Mouse (Mus musculus): Measurements from ENCODE around the gene Cryl1. TPM values are rescaled to one million over a fixed set of nuclear protein-coding genes. Genes with fewer than 3 reads are reported as not detected.

Cryl1 gene
- total RNA-seq (2014; fragmentation: Nextera tagmentation): 28.4 and 38.5 TPM in 2 replicates
- 17.4 and 34.9 TPM in 2 replicates for total RNA-seq (2017)

- ATAC-seq (replicated peaks; ENCODE audit: low FRiP score, low TSS enrichment, poor library complexity, severe bottlenecking): peak; percentile 99
These were observed at the start of gene Cryl1 for GRCm38 (mm10) chr14:57398065-57398757. Cryl1 (minus strand) TSS chr14:57398529.

- ATAC-seq (replicated peaks; ENCODE audit: low FRiP score, low TSS enrichment, poor library complexity, severe bottlenecking): no peak
These were observed 32.1 kb upstream of the Cryl1 start for GRCm38 (mm10) chr14:57430451-57430850.

GRCm38 (mm10) chr14:57424212-57424561 is 25.9 kb upstream of the Cryl1 start:
- peak; percentile 55 for ATAC-seq (replicated peaks; ENCODE audit: low FRiP score, low TSS enrichment, poor library complexity, severe bottlenecking)

- ATAC-seq (replicated peaks; ENCODE audit: low FRiP score, low TSS enrichment, poor library complexity, severe bottlenecking): peak; percentile 97
These were observed 25.3 kb upstream of the Cryl1 start, which contains the start of gene Ift88 for GRCm38 (mm10) chr14:57423432-57424211. Ift88 (plus strand) TSS chr14:57424062.

- ATAC-seq (replicated peaks; ENCODE audit: low FRiP score, low TSS enrichment, poor library complexity, severe bottlenecking): no peak
These were observed 18.9 kb upstream of the Cryl1 start for GRCm38 (mm10) chr14:57417187-57417586.

- no peak for ATAC-seq (replicated peaks; ENCODE audit: low FRiP score, low TSS enrichment, poor library complexity, severe bottlenecking)
These were observed 13.8 kb upstream of the Cryl1 start for GRCm38 (mm10) chr14:57412166-57412565.

- no peak for ATAC-seq (replicated peaks; ENCODE audit: low FRiP score, low TSS enrichment, poor library complexity, severe bottlenecking)
These were observed 10.8 kb upstream of the Cryl1 start for GRCm38 (mm10) chr14:57409106-57409505.

- ATAC-seq (replicated peaks; ENCODE audit: low FRiP score, low TSS enrichment, poor library complexity, severe bottlenecking): no peak
These were observed 9.8 kb upstream of the Cryl1 start for GRCm38 (mm10) chr14:57408100-57408499.

- peak; percentile 65 for ATAC-seq (replicated peaks; ENCODE audit: low FRiP score, low TSS enrichment, poor library complexity, severe bottlenecking)
These were observed 9.0 kb upstream of the Cryl1 start for GRCm38 (mm10) chr14:57407039-57407987.

GRCm38 (mm10) chr14:57402815-57403214 is 4.5 kb upstream of the Cryl1 start:
- no peak for ATAC-seq (replicated peaks; ENCODE audit: low FRiP score, low TSS enrichment, poor library complexity, severe bottlenecking)

- 0 out of 2 replicates have a peak, but pooled peaks have one; percentile 18 for ATAC-seq (replicated peaks; ENCODE audit: low FRiP score, low TSS enrichment, poor library complexity, severe bottlenecking)
These were observed 591 bp upstream of the Cryl1 start for GRCm38 (mm10) chr14:57398813-57399427.

- no peak for ATAC-seq (replicated peaks; ENCODE audit: low FRiP score, low TSS enrichment, poor library complexity, severe bottlenecking)
These were observed 1.1 kb downstream of the Cryl1 start for GRCm38 (mm10) chr14:57397221-57397620.

GRCm38 (mm10) chr14:57395470-57395869 is 2.9 kb downstream of the Cryl1 start:
- ATAC-seq (replicated peaks; ENCODE audit: low FRiP score, low TSS enrichment, poor library complexity, severe bottlenecking): no peak

- no peak for ATAC-seq (replicated peaks; ENCODE audit: low FRiP score, low TSS enrichment, poor library complexity, severe bottlenecking)
These were observed 6.1 kb downstream of the Cryl1 start for GRCm38 (mm10) chr14:57392278-57392677.

- ATAC-seq (replicated peaks; ENCODE audit: low FRiP score, low TSS enrichment, poor library complexity, severe bottlenecking): 0 out of 2 replicates have a peak, but pooled peaks have one; percentile 32
These were observed 6.7 kb downstream of the Cryl1 start for GRCm38 (mm10) chr14:57391621-57392020.

- peak; percentile 65 for ATAC-seq (replicated peaks; ENCODE audit: low FRiP score, low TSS enrichment, poor library complexity, severe bottlenecking)
These were observed 11.4 kb downstream of the Cryl1 start for GRCm38 (mm10) chr14:57386758-57387561.

- ATAC-seq (replicated peaks; ENCODE audit: low FRiP score, low TSS enrichment, poor library complexity, severe bottlenecking): no peak
These were observed 12.7 kb downstream of the Cryl1 start for GRCm38 (mm10) chr14:57385667-57386066.

- ATAC-seq (replicated peaks; ENCODE audit: low FRiP score, low TSS enrichment, poor library complexity, severe bottlenecking): no peak
These were observed 20.8 kb downstream of the Cryl1 start for GRCm38 (mm10) chr14:57377531-57377930.

Measured in megakaryocyte-erythroid progenitor cell, adult 5-6 weeks (primary cell).